Mouse (Mus musculus) hematopoietic stem cell, adult 5-6 weeks (primary cell): Measurements from ENCODE around the gene Med24. TPM values are rescaled to one million over a fixed set of nuclear protein-coding genes. Genes with fewer than 3 reads are reported as not detected.

Experiments used
- ATAC-seq, 2 experiments: fragments of 125-278 bp in 1 of 2; replicated peaks in 1 of 2; 2 replicates each; pipeline ENCODE4 v1.8.0; 2016 to 2017; ENCODE audit warnings: inconsistent platforms in 2 of 2, mild to moderate bottlenecking in 2 of 2, moderate number of reproducible peaks in 2 of 2, low read depth in 1 of 2, moderate TSS enrichment in 1 of 2; ENCODE audit not compliant: low FRiP score in 2 of 2, poor library complexity in 2 of 2, severe bottlenecking in 2 of 2, insufficient read depth in 1 of 2, low TSS enrichment in 1 of 2
- total RNA-seq: library from RNA; stranded (forward); fragments of 172-1452, 232-1000 nt; gene quantifications from 2 replicates; pipeline ENCODE4 v1.2.3, GENCODE M21; 2017

Gene Med24
- total RNA-seq, 1 experiment from 2014 or later: 25.7 TPM

DNA sequence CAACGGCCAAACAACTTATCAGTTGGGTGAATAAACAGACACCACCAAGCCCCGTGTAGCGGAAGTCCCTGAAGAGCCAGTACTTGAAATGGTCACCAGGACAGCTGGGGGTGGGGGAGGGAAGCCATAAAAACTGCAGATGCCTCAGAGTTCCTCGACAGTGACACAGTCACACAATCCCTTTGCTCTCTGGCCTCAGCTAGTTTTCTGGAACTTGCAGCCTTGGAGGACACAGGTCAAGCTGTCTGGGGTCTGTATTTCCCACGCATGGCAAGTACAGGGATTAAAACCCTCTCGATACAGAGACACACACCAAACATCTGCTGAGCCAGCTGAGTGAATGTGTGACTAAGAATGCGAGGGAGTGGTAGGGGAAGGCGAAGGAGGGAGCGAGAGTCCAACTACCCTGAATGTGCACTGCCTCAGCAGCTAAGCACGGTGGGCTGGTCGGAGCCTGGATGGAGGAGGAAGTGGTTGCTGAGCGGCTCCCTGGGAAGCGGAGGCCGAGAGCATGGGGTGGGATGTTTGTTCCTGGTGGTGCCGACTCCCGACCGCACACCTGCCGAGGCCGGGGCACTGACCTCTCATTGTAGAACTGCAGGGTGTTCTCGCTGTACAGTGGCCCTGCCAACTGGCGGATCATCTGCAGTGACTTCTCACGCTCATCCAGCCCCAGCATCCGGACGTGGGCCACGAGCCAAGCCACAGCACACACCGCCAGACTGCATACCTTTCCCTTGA lies 20.1 kb downstream of the Med24 start:
- ATAC-seq: peak; percentile 10 to 23; a peak in 2 of 4 replicates

DNA sequence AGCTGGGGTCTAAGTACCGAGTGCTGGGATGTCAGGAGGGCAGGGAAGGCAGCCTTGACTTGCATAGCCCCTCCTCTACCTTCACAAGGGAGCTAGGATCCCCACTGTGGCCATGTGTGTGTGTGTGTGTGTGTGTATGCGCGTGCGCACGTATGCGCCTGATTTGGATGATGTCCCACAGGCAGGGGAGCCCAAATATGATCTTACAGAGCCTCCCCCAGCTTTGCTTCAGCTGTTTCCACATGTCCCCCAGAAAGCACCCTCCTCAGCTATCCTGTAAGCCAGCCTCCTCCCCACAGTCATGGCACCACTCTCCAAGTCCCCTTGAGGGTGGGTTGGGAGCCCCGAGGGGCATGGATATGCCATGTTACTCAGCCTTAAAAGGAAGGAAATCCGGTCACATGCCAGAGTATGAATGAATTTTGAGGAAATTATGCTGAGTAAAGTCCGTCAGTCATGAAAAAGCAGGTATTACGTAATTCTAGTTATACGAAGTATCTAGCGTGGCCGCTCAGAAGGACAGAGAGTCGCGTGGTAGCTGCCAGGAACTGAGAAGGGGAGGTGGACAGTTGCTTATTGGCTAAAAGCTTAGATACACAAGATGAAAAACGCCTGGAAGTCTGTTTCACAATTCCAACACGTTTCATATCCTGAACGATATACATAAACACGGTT lies 20.8 kb downstream of the Med24 start:
- no peak; a peak in 1 of 4 replicates for ATAC-seq

DNA sequence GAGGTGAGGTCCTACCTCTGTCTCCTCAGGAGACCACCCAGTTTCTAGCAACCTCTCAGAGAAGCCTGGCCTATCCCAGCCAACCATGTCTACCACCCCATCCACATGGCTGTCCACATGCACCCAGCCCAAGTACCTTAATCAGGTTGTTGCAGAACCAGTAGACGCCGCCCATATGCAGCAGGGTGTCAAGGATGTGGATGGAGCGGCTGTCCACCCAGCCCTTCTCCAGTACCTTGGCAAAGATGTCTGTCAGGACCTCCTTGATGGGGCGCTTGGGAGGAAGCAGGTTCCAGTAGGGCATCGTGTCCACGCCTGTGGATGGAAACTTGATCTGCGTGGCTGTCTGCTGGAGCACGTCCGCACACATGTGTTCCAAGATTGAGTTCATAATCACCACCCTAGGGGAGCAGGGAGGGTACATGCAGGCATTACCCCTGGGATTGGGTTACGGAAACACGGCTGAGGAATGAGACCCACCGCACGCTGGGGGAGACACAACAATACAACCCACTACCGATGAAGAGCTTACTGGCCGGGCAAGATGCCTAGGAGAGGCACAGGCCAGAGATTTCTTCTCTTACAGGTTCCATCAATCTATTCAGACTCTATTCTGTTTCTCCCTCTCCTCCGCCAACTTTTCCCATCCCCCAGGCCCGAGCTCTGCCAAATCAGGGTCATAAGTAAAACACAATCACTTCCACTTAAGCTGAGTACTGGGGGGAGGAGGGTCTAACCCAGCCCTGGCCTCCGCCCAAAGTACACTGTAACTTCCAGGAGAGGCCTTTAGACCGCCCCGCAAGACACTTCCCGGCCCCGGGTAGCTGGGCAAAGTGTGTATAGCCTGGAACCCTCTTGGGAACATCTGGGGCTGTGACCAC lies 21.6 kb downstream of the Med24 start:
- no peak for ATAC-seq

DNA sequence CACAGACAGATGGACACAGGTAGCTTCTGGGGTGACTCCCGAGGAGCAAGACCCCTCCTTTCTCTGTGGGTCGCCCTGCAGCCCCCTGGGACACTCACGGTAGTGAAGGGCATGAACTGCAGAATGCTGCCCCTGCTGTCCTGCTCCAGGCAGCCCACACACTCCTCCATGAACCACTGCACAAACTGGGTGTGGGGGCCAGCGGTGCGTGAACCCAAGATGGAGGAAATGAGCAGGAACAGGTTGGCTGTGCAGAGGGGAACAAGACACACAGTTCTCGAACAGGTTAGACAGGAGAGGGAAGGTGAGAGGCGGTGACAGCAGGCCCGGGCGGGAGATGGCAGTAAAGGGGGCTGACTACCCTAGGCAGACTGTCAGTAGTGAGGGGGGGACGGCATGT lies 24.2 kb downstream of the Med24 start:
- ATAC-seq: no peak

GRCm38 (mm10) chr11:98702323-98702722 lies 26.9 kb downstream of the Med24 start:
- no peak for ATAC-seq

DNA sequence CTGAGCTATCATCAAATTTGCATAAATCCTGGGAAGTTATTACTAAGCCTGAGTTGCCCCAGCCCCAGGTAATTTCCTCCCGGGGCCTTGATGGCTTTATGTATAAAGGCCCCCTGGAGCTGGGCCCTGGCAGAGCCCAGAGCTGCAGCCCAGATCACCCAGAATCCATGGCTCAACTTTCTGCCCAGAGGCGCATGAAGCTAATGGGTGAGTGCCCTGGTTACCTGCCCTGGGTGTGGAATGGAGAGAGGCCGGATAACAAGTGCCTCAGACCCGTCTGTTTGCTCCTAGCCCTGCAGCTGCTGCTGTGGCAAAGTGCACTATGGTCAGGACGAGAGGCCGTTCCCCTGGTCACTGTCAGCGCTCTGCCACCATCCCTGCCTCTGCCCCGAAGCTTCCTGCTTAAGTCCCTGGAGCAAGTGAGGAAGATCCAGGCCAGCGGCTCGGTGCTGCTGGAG lies 28.0 kb downstream of the Med24 start, which contains the start of gene Csf3:
Gene Csf3 (plus strand): TSS at position 51 of the 458 bp plus-strand sequence.
- ATAC-seq: no peak

GRCm38 (mm10) chr11:98699911-98700310 lies 29.3 kb downstream of the Med24 start:
- ATAC-seq: peak; percentile 73 to 76; a peak in 2 of 4 replicates

DNA sequence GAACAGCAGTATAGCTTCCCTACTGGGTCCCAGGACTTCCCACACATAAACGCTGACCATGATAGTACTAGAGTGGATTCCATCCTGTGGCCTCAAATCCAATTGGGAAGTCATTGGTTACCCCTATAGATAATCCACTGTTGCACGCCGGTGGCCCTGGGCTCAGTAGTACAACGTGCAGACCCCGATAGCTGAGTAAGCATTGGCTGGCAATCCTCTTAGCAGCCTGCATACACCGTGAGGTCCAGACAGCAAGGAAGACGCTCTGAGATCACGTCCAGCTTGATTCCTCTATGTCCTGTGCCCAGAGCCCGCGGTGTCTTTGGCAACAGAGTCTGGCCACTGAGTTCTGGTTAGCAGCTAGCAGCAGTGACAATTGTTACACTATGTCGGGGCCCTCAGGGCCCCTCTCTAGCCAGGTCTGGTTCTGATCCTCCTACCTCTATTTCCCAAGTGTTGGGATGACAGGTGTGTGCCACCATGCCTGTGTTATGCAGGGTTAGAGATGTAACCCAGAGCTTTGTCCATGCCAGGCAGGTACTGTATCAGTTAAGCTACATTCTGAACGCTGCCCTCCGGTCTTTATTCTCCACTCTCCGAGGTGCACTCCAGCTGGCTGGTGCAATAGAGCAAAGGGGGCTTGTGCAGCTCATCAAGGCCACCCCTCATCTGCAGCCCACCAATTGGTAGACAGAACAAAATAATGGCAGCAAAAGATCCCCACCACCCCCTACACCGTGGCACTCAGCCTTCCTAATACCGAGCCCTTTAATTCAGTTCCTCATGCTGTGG lies 30.2 kb downstream of the Med24 start:
- ATAC-seq: no peak

DNA sequence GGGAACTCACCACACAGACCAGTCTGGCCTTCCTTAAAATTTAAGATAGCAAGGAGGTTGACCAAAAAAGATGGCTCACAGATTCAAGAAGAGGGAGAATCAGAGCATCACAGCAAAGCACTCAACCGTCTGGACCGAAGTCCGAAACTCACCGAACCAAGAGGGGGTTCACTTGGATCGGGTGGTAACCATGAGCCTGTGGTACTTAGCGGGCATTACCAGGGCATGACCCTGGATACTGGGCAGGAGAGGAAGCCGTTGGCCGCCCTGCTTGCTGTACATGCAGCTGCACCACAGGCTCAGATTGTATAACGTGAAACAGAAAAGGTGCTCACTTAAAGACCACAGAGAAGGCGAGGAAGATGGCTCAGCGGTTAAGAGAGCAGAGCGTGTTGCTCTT lies 32.0 kb downstream of the Med24 start:
- ATAC-seq: no peak

DNA sequence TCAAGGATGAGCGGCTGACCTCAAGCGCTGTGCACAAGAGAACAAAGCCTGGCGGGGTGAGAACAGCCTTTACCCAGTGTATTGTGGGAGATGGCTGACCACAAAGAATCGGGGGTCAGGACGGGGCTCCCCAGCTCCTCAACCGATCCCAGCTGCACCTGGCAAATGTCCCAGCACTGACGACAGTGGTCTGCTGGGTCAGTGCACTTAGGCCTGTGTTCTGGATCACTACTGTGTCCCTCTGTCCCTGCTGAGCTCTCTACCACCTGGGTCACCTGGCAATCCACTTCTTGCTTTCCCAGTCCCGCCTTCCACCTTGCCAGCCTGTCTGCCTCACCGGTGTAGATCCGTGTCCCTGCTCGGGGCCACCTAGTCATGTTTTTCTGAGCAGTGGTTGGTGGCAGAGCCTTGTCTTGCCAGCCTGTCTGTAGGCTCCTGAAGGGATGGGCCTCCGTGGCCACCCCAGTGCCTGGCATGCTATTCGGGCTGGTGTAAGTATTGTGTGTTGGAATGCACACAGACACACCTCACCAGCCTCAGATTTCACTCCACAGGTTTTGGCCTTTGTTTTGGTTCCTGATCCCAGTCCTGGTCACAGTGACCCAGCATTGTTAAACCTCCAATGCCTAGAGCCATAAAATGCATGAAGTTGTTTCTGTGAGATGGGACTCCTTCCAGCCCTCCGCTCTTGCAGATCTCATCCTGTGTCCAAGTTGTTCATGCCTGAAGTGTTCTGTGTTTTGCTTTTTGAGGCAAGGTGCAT lies 32.6 kb downstream of the Med24 start:
- no peak for ATAC-seq

GRCm38 (mm10) chr11:98695408-98695807 lies 33.8 kb downstream of the Med24 start:
- no peak for ATAC-seq

DNA sequence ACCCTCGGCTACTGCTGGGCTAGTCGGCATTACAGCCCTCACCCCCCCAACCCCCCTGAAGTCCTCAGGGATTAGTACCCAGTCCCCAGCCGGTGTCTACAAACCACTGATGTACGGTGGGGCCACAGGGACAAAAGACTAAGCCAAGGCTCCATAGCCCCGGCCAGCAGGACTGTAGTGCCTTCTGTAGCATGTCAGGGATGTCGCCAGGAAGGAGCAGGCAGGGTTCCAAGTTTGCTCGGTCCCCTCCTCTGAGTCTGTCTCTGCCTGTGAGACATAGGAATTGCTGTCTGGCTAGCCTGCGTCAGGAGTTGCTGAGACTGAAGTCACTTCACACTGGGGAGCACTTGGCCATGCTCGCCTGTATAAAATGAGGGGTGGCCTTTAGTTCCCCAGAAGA lies 34.9 kb downstream of the Med24 start:
- ATAC-seq: no peak

- no peak for ATAC-seq
Observed at GRCm38 (mm10) chr11:98693746-98694145, 35.5 kb downstream of the Med24 start.

DNA sequence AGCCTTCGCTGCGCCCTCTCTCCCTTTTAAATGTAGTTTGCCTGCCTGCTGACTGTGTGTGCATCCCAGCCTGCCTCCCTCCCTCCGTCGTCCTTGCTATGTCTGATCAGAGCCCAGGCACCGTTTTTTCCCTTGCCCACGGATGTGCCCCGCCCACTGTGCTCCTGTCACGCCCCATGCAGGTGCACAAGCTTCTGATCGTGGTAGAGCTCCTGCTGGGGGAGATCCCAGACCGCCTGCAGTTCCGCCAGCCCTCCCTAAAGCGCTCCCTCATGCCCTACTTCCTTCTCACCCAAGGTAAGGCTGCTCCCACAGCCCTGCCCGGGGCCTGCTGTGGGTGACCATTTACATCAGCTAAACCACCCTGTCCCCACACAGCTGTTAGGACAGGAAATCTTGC lies 36.0 kb downstream of the Med24 start:
- no peak for ATAC-seq

DNA sequence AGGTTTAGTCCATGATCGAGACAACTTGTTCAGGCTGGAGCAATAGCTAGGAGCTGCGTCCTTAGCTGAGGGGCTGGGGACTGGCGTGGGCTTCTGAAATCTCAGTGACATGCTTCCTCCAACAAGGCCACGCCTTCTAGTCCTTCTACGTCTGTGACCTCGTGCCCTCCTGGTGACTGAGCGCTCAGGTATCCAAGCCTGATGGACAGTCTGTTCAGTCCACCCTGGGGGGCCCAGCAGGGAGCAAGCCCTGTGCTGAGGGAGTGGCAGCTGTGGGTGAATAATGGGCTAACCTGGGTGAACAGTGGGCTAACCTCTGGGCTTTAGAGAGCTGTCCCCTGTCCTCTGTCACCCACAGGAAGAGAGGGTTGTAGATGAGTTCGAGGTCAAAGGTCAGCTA lies 41.2 kb downstream of the Med24 start:
- ATAC-seq: no peak

GRCm38 (mm10) chr11:98686976-98687375 lies 42.3 kb downstream of the Med24 start:
- ATAC-seq: no peak
